In the genomic region with DNA sequence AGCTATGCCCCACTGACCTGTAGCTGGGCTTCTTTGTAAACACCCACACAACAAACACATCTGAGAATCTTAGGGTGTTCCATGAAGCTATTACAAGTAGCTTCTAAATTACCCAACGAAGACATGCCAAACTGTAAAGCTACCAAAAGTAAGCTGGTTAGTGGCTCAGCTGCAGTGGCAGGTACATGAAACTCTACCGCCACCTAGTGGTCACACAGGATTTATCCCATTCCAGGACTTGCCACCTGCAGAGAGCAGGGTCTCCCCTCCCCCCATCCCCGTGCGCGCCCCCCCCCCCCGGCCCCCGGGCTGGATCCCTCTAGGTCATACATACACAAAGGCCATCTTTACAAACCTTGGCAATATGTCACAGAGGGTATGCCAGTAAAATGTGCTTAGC, we compare ENCODE assay signal across 9 mouse cellular contexts.
DNase-seq lines count a peak whose midpoint lies in the region; ATAC-seq and TF ChIP-seq lines count a peak whose summit lies in the region.
"Had no signal": no experiment of that assay in that cellular context is flagged by ENCODE, and none has a peak within 500 bp of the region (broad histone marks: within the 10 kb centered on the region; RNA-seq: fewer than 3 reads in every experiment).

No protein-coding gene starts in this region.

- H3K9me3 ChIP-seq in lung, embryonic 14.5 days (ENCODE audit: low read depth, low read length) = no peaks in the 10 kb centered on the region
- H3K9me3 ChIP-seq: liver, embryonic 15.5 days had no signal

- peak; percentile 73 for TF ChIP-seq CTCF in Patski (IDR thresholded peaks at IDR 0.05)
- peak; percentile 89 for TF ChIP-seq CTCF in lung, embryonic 14.5 days (IDR thresholded peaks at IDR 0.05; ENCODE audit: low read depth)

- CTCF ChIA-PET in Patski (lab: Charles Lee) = interaction anchor here (0.7 to 1.6 kb wide), 4 partner anchors 27 to 529 kb away, joined by 3 to 8 read pairs (median 3); no protein-coding TSS in a partner anchor

- H3K27ac ChIP-seq in lung, embryonic 14.5 days (ENCODE audit: low read depth) = no peak overlapping the region
- H3K27ac ChIP-seq: liver, embryonic 15.5 days had no signal

- in situ Hi-C loops in Patski (cut with MboI; ENCODE audit: low pct_unique_long_range_greater_than_20kb) = loop anchor here (5.0 to 10.0 kb wide), 2 partner anchors 531 to 621 kb away; no protein-coding TSS in a partner anchor

- no peaks in the 10 kb centered on the region for H3K36me3 ChIP-seq in lung, embryonic 14.5 days (ENCODE audit: insufficient read depth)
- H3K36me3 ChIP-seq: liver, embryonic 15.5 days had no signal

- no peak overlapping the region for H3K4me2 ChIP-seq in lung, embryonic 14.5 days
- H3K4me2 ChIP-seq: liver, embryonic 15.5 days had no signal

- no peaks in the 10 kb centered on the region for H3K27me3 ChIP-seq in Patski
- no peaks in the 10 kb centered on the region for H3K27me3 ChIP-seq in lung, embryonic 14.5 days (ENCODE audit: insufficient read depth, low read length)
- H3K27me3 ChIP-seq: liver, embryonic 15.5 days had no signal

- 0 out of 2 replicates have a peak, but pooled peaks cover 5% of the 10 kb centered on the region for H3K4me1 ChIP-seq in lung, embryonic 14.5 days (ENCODE audit: insufficient read depth)
- H3K4me1 ChIP-seq: liver, embryonic 15.5 days had no signal

- ATAC-seq in Patski = no peak
- ATAC-seq in lung, embryonic 14.5 days (ENCODE audit: insufficient read depth) = no peak
- ATAC-seq in monocyte, adult 5-6 weeks (replicated peaks; ENCODE audit: insufficient number of reproducible peaks, low FRiP score, low TSS enrichment, poor library complexity, severe bottlenecking) = no peak

- POLR2A ChIA-PET in Patski (lab: Charles Lee) = no interaction called here

- DNase-seq in CD8-positive naive resting alpha-beta T cell, adult 2 months (ENCODE audit: low read depth in 2 of 2, low spot score in 2 of 2) = peak; percentile 49 to 71
- no peak for DNase-seq in Patski (ENCODE audit: low read depth, low spot score)
- peak; percentile 62 to 84 for DNase-seq in cerebellum, postnatal 25 days
- peak; percentile 70 for DNase-seq in heart, adult 8-10 months (ENCODE audit: low spot score)
- peak; percentile 80 to 83 for DNase-seq in kidney, postnatal 4 days
- peak; percentile 93 for DNase-seq in lung, embryonic 14.5 days
- peak; percentile 71 for DNase-seq in right cerebral cortex, adult 18-20 months

- no peak overlapping the region for H3K4me3 ChIP-seq in lung, embryonic 14.5 days (ENCODE audit: low read depth, low read length)
- H3K4me3 ChIP-seq: liver, embryonic 15.5 days had no signal

- H3K9ac ChIP-seq in lung, embryonic 14.5 days = no peak overlapping the region
- H3K9ac ChIP-seq: liver, embryonic 15.5 days had no signal

- WGBS in lung, embryonic 14.5 days = 4% methylated on average over 7 of the region's 7 CpGs
